24 mouse cellular contexts compared by ENCODE assay signal in the genomic region with DNA sequence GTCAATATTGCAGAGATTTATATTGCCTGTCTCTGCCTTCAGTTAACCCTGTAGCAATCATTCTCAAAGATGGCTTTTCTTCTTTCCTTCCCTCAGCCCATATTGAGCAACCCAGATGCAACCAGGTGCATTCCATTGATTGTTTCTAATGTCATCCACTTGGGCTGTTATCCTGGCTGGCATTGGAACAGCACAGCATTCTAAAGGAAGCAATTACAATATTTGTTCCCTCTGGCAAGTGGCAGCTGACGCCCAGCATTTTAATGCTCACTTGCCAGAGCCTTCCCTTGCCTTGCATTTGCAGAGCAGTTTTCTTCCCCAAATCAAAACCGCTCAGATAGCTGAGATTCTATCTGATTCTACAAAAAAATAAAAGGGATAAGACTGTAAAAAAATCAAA.
DNase-seq lines count a peak whose midpoint lies in the region; ATAC-seq and TF ChIP-seq lines count a peak whose summit lies in the region.
"Had no signal": no experiment of that assay in that cellular context is flagged by ENCODE, and none has a peak within 500 bp of the region (broad histone marks: within the 10 kb centered on the region; RNA-seq: fewer than 3 reads in every experiment).

No protein-coding gene starts in this region.

- H3K27ac ChIP-seq in forebrain, embryonic 14.5 days (ENCODE audit: low read depth, low read length) = no peak overlapping the region
- no peak overlapping the region for H3K27ac ChIP-seq in forebrain, embryonic 15.5 days (replicated peaks)
- H3K27ac ChIP-seq in hindbrain, postnatal 0 days = no peak overlapping the region
- H3K27ac ChIP-seq in hindbrain, embryonic 11.5 days (ENCODE audit: low read depth, low read length) = no peak overlapping the region
- H3K27ac ChIP-seq in midbrain, embryonic 14.5 days (replicated peaks; ENCODE audit: low read depth, low read length) = peak overlapping the region; percentile 52; the same call in 1 of the 2 replicates
- H3K27ac ChIP-seq: embryonic facial prominence, embryonic 12.5 days; forebrain, embryonic 12.5 days; heart, embryonic 13.5 days; limb, embryonic 13.5 days; liver, embryonic 12.5 days; stomach, postnatal 0 days had no signal

- H3K4me3 ChIP-seq in forebrain, embryonic 14.5 days (ENCODE audit: low read depth, low read length) = no peak overlapping the region
- H3K4me3 ChIP-seq in forebrain, embryonic 15.5 days = no peak overlapping the region
- H3K4me3 ChIP-seq in hindbrain, postnatal 0 days (ENCODE audit: low read length) = no peak overlapping the region
- H3K4me3 ChIP-seq in hindbrain, embryonic 11.5 days (ENCODE audit: low read depth, low read length) = no peak overlapping the region
- no peak overlapping the region for H3K4me3 ChIP-seq in midbrain, embryonic 14.5 days (replicated peaks; ENCODE audit: low read depth, low read length)
- H3K4me3 ChIP-seq: embryonic facial prominence, embryonic 12.5 days; forebrain, embryonic 12.5 days; heart, embryonic 13.5 days; limb, embryonic 13.5 days; liver, embryonic 12.5 days had no signal

- H3K4me2 ChIP-seq in forebrain, embryonic 14.5 days (ENCODE audit: low read length) = no peak overlapping the region
- no peak overlapping the region for H3K4me2 ChIP-seq in forebrain, embryonic 15.5 days (replicated peaks)
- H3K4me2 ChIP-seq in hindbrain, postnatal 0 days (ENCODE audit: low read depth, low read length) = no peak overlapping the region
- no peak overlapping the region for H3K4me2 ChIP-seq in hindbrain, embryonic 11.5 days (replicated peaks; ENCODE audit: low read depth, low read length)
- H3K4me2 ChIP-seq in midbrain, embryonic 14.5 days (ENCODE audit: low read length) = no peak overlapping the region
- H3K4me2 ChIP-seq: embryonic facial prominence, embryonic 12.5 days; forebrain, embryonic 12.5 days; heart, embryonic 13.5 days; limb, embryonic 13.5 days; liver, embryonic 12.5 days had no signal

- H3K4me1 ChIP-seq in forebrain, embryonic 14.5 days (ENCODE audit: control insufficient read depth, insufficient read depth, low read length) = no peaks in the 10 kb centered on the region
- H3K4me1 ChIP-seq in forebrain, embryonic 15.5 days = peaks cover 6% of the 10 kb centered on the region; the same call in 1 of the 2 replicates
- H3K4me1 ChIP-seq in hindbrain, postnatal 0 days (ENCODE audit: insufficient read depth, low read length) = no peaks in the 10 kb centered on the region
- no peaks in the 10 kb centered on the region for H3K4me1 ChIP-seq in hindbrain, embryonic 11.5 days (replicated peaks; ENCODE audit: control insufficient read depth, insufficient read depth, low read length)
- H3K4me1 ChIP-seq in midbrain, embryonic 14.5 days (ENCODE audit: control insufficient read depth, insufficient read depth, low read length) = no peaks in the 10 kb centered on the region
- H3K4me1 ChIP-seq: embryonic facial prominence, embryonic 12.5 days; forebrain, embryonic 12.5 days; heart, embryonic 13.5 days; limb, embryonic 13.5 days; liver, embryonic 12.5 days had no signal

- no peaks in the 10 kb centered on the region for H3K36me3 ChIP-seq in forebrain, embryonic 14.5 days (ENCODE audit: control insufficient read depth, insufficient read depth, low read length)
- H3K36me3 ChIP-seq in forebrain, embryonic 15.5 days = no peaks in the 10 kb centered on the region
- H3K36me3 ChIP-seq in hindbrain, postnatal 0 days (ENCODE audit: insufficient read depth, low read length) = no peaks in the 10 kb centered on the region
- H3K36me3 ChIP-seq in hindbrain, embryonic 11.5 days (ENCODE audit: control insufficient read depth, insufficient read depth, low read length) = no peaks in the 10 kb centered on the region
- no peaks in the 10 kb centered on the region for H3K36me3 ChIP-seq in midbrain, embryonic 14.5 days (ENCODE audit: control insufficient read depth, insufficient read depth, low read length)
- H3K36me3 ChIP-seq: embryonic facial prominence, embryonic 12.5 days; forebrain, embryonic 12.5 days; heart, embryonic 13.5 days; limb, embryonic 13.5 days; liver, embryonic 12.5 days had no signal

- WGBS in forebrain, embryonic 14.5 days = 62% methylated on average over 2 of the region's 2 CpGs
- 62% methylated on average over 2 of the region's 2 CpGs for WGBS in forebrain, embryonic 15.5 days
- 58% methylated on average over 2 of the region's 2 CpGs for WGBS in hindbrain, postnatal 0 days
- WGBS in hindbrain, embryonic 11.5 days = 80% methylated on average over 2 of the region's 2 CpGs
- WGBS in midbrain, embryonic 14.5 days = 62% methylated on average over 2 of the region's 2 CpGs

- H3K9ac ChIP-seq in forebrain, embryonic 14.5 days (ENCODE audit: low read length) = no peak overlapping the region
- H3K9ac ChIP-seq in forebrain, embryonic 15.5 days (replicated peaks) = no peak overlapping the region
- no peak overlapping the region for H3K9ac ChIP-seq in hindbrain, postnatal 0 days (replicated peaks; ENCODE audit: low read length)
- H3K9ac ChIP-seq in hindbrain, embryonic 11.5 days (ENCODE audit: low read depth, low read length) = no peak overlapping the region
- H3K9ac ChIP-seq in midbrain, embryonic 14.5 days (replicated peaks; ENCODE audit: low read length) = no peak overlapping the region
- H3K9ac ChIP-seq: embryonic facial prominence, embryonic 12.5 days; forebrain, embryonic 12.5 days; heart, embryonic 13.5 days; limb, embryonic 13.5 days; liver, embryonic 12.5 days had no signal

- peaks cover 3% of the 10 kb centered on the region; the same call in 1 of the 2 replicates for H3K9me3 ChIP-seq in forebrain, embryonic 14.5 days (replicated peaks; ENCODE audit: control insufficient read depth, low read length)
- no peaks in the 10 kb centered on the region for H3K9me3 ChIP-seq in forebrain, embryonic 15.5 days
- no peaks in the 10 kb centered on the region for H3K9me3 ChIP-seq in hindbrain, postnatal 0 days (ENCODE audit: low read length)
- no peaks in the 10 kb centered on the region for H3K9me3 ChIP-seq in hindbrain, embryonic 11.5 days (ENCODE audit: control insufficient read depth, low read length)
- H3K9me3 ChIP-seq in midbrain, embryonic 14.5 days (ENCODE audit: control insufficient read depth, low read length) = no peaks in the 10 kb centered on the region
- H3K9me3 ChIP-seq: embryonic facial prominence, embryonic 12.5 days; forebrain, embryonic 12.5 days; limb, embryonic 13.5 days; liver, embryonic 12.5 days had no signal

- peak; percentile 37 for DNase-seq in forebrain, embryonic 14.5 days (ENCODE audit: low spot score)
- peak; percentile 30 for DNase-seq in hindbrain, postnatal 0 days (ENCODE audit: low spot score)
- no peak for DNase-seq in hindbrain, embryonic 11.5 days (ENCODE audit: low spot score)
- DNase-seq in brain, adult 2 months (ENCODE audit: low read depth, low spot score) = peak; percentile 36
- peak; percentile 53 for DNase-seq in midbrain, embryonic 14.5 days
- no peak for DNase-seq in MN1 (ENCODE audit: low spot score)
- no peak for DNase-seq in heart, adult 9 months (ENCODE audit: low spot score in 2 of 2)
- DNase-seq: adrenal gland, postnatal 14 days; cerebellum, adult 11 months; cerebellum, adult 9-11 months; gastrocnemius, postnatal 14 days; heart, adult 11 months; heart, postnatal 14 days; kidney, adult 18-20 months; lung, adult 18-20 months; lung, postnatal 14 days had no signal

- peak; percentile 32; the same call in 1 of the 2 replicates for ATAC-seq in forebrain, embryonic 14.5 days
- no peak for ATAC-seq in forebrain, embryonic 15.5 days (replicated peaks)
- ATAC-seq in hindbrain, postnatal 0 days = no peak
- ATAC-seq in hindbrain, embryonic 11.5 days (ENCODE audit: low FRiP score) = no peak
- no peak for ATAC-seq in midbrain, embryonic 14.5 days (ENCODE audit: low FRiP score, low TSS enrichment)
- ATAC-seq: inflammation-experienced regulatory T-cells, adult 6 months; liver, embryonic 12.5 days had no signal

- H3K27me3 ChIP-seq in forebrain, embryonic 14.5 days (replicated peaks; ENCODE audit: control insufficient read depth, insufficient read depth, low read length) = no peaks in the 10 kb centered on the region
- no peaks in the 10 kb centered on the region for H3K27me3 ChIP-seq in forebrain, embryonic 15.5 days
- no peaks in the 10 kb centered on the region for H3K27me3 ChIP-seq in hindbrain, postnatal 0 days (ENCODE audit: insufficient read depth, low read length)
- no peaks in the 10 kb centered on the region for H3K27me3 ChIP-seq in hindbrain, embryonic 11.5 days (ENCODE audit: control insufficient read depth, insufficient read depth, low read length)
- no peaks in the 10 kb centered on the region for H3K27me3 ChIP-seq in midbrain, embryonic 14.5 days (ENCODE audit: control insufficient read depth, insufficient read depth, low read length)
- H3K27me3 ChIP-seq: embryonic facial prominence, embryonic 12.5 days; forebrain, embryonic 12.5 days; heart, embryonic 13.5 days; limb, embryonic 13.5 days; liver, embryonic 12.5 days had no signal

- no peak for TF ChIP-seq CTCF in hindbrain, postnatal 0 days (IDR thresholded peaks at IDR 0.05; ENCODE audit: low read depth)

Comparison
In these comparisons a context has a peak if more than half of its experiments do, and no peak if none do; other contexts are left out.
1. DNase-seq: peak in forebrain, embryonic 14.5 days (single experiment), hindbrain, postnatal 0 days (single experiment), brain, adult 2 months (single experiment) and midbrain, embryonic 14.5 days (single experiment); none in hindbrain, embryonic 11.5 days (single experiment), MN1 (single experiment) and heart, adult 9 months (0 of 2).